Mouse (Mus musculus) lung, embryonic 16.5 days (tissue): Measurements from ENCODE around the gene Fscn3. TPM values are rescaled to one million over a fixed set of nuclear protein-coding genes. Genes with fewer than 3 reads are reported as not detected.

ENCODE experiments used
- ATAC-seq: fragments of 200-750 bp; cut with Nextera tagmentation; 2 replicates; pipeline ENCODE4 v1.8.0; 2017; ENCODE audit warnings: low read depth, mild to moderate bottlenecking, moderate library complexity
- H3K27ac ChIP-seq: fragments of 300-500 bp; sonication (generic); 2 replicates; pipeline ENCODE4 v1.5.1; 2014; ENCODE audit warnings: mild to moderate bottlenecking, control low read depth, low read length
- H3K27me3 ChIP-seq: fragments of 300-500 bp; sonication (generic); 2 replicates; pipeline ENCODE4 v1.6.1; 2014; ENCODE audit warnings: low read depth, low read length, mixed read lengths; ENCODE audit not compliant: control insufficient read depth, insufficient read depth
- H3K36me3 ChIP-seq: fragments of 300-500 bp; sonication (generic); 2 replicates; pipeline ENCODE4 v1.6.1; 2014; ENCODE audit warnings: low read length; ENCODE audit not compliant: control insufficient read depth, insufficient read depth
- H3K4me1 ChIP-seq: fragments of 300-500 bp; sonication (generic); replicated peaks from 2 replicates; pipeline ENCODE4 v1.6.1; 2014; ENCODE audit warnings: low read length, mixed read lengths; ENCODE audit not compliant: control insufficient read depth, insufficient read depth
- H3K4me2 ChIP-seq: fragments of 300-500 bp; sonication (generic); 2 replicates; pipeline ENCODE4 v1.6.1; 2014; ENCODE audit warnings: low read depth, low read length, control low read depth
- H3K4me3 ChIP-seq: fragments of 300-500 bp; sonication (generic); 2 replicates; pipeline ENCODE4 v1.5.1; 2014; ENCODE audit warnings: mild to moderate bottlenecking, low read length, control low read depth
- H3K9ac ChIP-seq: fragments of 300-500 bp; sonication (generic); 2 replicates; pipeline ENCODE4 v1.6.1; 2014; ENCODE audit warnings: low read length, control low read depth
- H3K9me3 ChIP-seq: fragments of 300-500 bp; sonication (generic); 2 replicates; pipeline ENCODE4 v1.6.1; 2016; ENCODE audit warnings: low read length; ENCODE audit not compliant: control insufficient read depth
- WGBS: fragments of 180-500 bp; shearing (Covaris S2); extraction: QIAGEN DNeasy Blood & Tissue Kit; methylation state at CpG from one replicate; pipeline ENCODE4 v1.1.7; 2014; 5-methylcytosine and 5-hydroxymethylcytosine counted together
- polyA plus RNA-seq: library from polyadenylated mRNA; unstranded; fragments of >200 nt; fragmentation: Nextera tagmentation; extraction: Ambion mirVana; gene quantifications from 2 replicates; pipeline ENCODE4 v1.2.1, GENCODE M21; 2015

Fscn3 gene
- polyA plus RNA-seq, 1 experiment from 2014 or later, result 0.08 TPM

DNA sequence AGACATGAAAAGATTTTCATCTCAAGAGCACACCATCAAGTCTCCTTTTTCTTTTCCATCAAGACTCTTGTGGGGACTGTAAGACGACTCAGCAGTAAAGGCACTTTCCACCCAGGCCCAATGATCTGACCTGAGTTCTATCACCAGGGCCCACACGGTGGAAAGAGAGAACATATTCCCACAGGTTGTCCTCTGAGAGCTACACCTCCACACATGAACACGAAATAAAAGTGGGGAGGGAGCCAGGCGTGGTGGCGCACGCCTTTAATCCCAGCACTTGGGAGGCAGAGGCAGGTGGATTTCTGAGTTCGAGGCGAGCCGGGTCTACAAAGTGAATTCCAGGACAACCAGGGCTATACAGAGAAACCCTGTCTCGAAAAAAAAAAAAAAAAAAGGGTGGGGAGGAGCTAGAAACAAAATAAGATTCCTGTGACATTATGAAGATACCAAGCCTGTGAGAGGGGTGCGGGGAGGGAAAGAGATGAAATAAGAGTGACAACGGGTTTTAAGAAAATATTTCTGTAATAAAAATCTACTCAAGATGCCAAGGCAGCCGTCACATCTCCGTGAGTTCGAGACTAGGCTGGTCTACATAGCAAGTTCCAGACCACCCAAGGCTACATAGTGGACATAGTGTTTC, 4.8 kb upstream of the Fscn3 start:
- peak overlapping the region; percentile 1; the same call in 1 of the 2 replicates for H3K9ac ChIP-seq
- peak overlapping the region; percentile 33; the same call in 1 of the 2 replicates for H3K27ac ChIP-seq

DNA sequence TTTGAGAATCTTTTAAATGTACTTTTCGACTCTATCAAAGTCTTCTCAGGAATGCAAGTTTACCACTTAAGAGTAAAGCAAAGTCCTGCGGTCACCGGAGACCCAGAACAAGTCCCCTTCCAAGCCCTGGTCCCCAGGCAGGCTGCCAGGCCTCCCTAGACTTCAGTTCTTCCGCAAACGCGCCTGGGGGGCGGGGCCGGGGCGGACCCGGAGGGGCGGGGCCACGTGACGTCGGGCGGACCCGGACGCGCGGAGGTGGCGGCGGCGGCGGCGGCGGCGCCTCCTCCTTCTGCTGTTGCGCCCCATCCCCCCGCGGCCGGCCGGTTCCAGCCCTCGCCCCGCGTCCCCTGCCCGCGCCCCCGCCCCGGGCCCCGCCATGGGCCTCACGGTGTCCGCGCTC, 4.3 kb upstream of the Fscn3 start, which contains the start of gene Arf5:
Gene Arf5, plus strand, starts transcription at position 248 of the 400 bp plus-strand sequence.
- Histone ChIP-seq H3K36me3 (peaks cover 11% of the 10 kb centered on the region), H3K9ac (peak within 1 kb of the TSS; percentile 97), H3K4me1 (peaks cover 30% of the 10 kb centered on the region), H3K27me3 (no peaks in the 10 kb centered on the region), H3K27ac (peak within 1 kb of the TSS; percentile 83), H3K9me3 (no peaks in the 10 kb centered on the region), H3K4me2 (peak within 1 kb of the TSS; percentile 72), H3K4me3 (peak within 1 kb of the TSS; percentile 89)
- ATAC-seq, result peak; percentile 81
- WGBS, result 0% methylated on average over 26 of the region's 42 CpGs

More for the DNA sequence above, 4.8 kb upstream of the Fscn3 start:
- no peak for ATAC-seq
- H3K36me3 ChIP-seq, result peaks cover 16% of the 10 kb centered on the region
- peaks cover 30% of the 10 kb centered on the region for H3K4me1 ChIP-seq
- H3K4me2 ChIP-seq, result peak overlapping the region; percentile 42
- H3K9me3 ChIP-seq, result no peaks in the 10 kb centered on the region
- WGBS, result 65% methylated on average over 15 of the region's 15 CpGs
- peak overlapping the region; percentile 89 for H3K4me3 ChIP-seq
- H3K27me3 ChIP-seq, result no peaks in the 10 kb centered on the region

GRCm38 (mm10) chr6:28423767-28424695, 3.6 kb upstream of the Fscn3 start:
- Histone ChIP-seq H3K4me2 (peak overlapping the region; percentile 72), H3K9ac (peak overlapping the region; percentile 97), H3K9me3 (no peaks in the 10 kb centered on the region), H3K4me3 (peak overlapping the region; percentile 89), H3K4me1 (peaks cover 30% of the 10 kb centered on the region), H3K27ac (peak overlapping the region; percentile 83), H3K36me3 (peaks cover 5% of the 10 kb centered on the region; the same call in 1 of the 2 replicates), H3K27me3 (no peaks in the 10 kb centered on the region)
- peak; percentile 44 for ATAC-seq
- 6% methylated on average over 41 of the region's 46 CpGs for WGBS

GRCm38 (mm10) chr6:28425019-28425418, 2.6 kb upstream of the Fscn3 start:
- Histone ChIP-seq H3K4me1 (peaks cover 23% of the 10 kb centered on the region), H3K36me3 (peaks cover 5% of the 10 kb centered on the region; the same call in 1 of the 2 replicates), H3K4me3 (no peak overlapping the region), H3K4me2 (peak overlapping the region; percentile 72), H3K9ac (no peak overlapping the region), H3K27ac (no peak overlapping the region), H3K27me3 (no peaks in the 10 kb centered on the region), H3K9me3 (no peaks in the 10 kb centered on the region)
- WGBS, result 79% methylated on average over 6 of the region's 6 CpGs
- ATAC-seq, result no peak

GRCm38 (mm10) chr6:28428290-28428689, 701 bp downstream of the Fscn3 start, which contains the start of gene Gcc1:
Gene Gcc1, minus strand, starts transcription at chr6:28428390.
- H3K27ac ChIP-seq, result no peak within 1 kb of the TSS
- H3K4me3 ChIP-seq, result no peak within 1 kb of the TSS
- no peaks in the 10 kb centered on the region for H3K9me3 ChIP-seq
- H3K9ac ChIP-seq, result no peak within 1 kb of the TSS
- H3K4me1 ChIP-seq, result peaks cover 10% of the 10 kb centered on the region
- WGBS, result 90% methylated on average over 3 of the region's 3 CpGs
- peaks cover 5% of the 10 kb centered on the region; the same call in 1 of the 2 replicates for H3K36me3 ChIP-seq
- H3K27me3 ChIP-seq, result no peaks in the 10 kb centered on the region
- ATAC-seq, result no peak
- no peak within 1 kb of the TSS for H3K4me2 ChIP-seq

GRCm38 (mm10) chr6:28429870-28430269, 2.3 kb downstream of the Fscn3 start:
- H3K4me3 ChIP-seq, result no peak overlapping the region
- no peak for ATAC-seq
- peaks cover 5% of the 10 kb centered on the region; the same call in 1 of the 2 replicates for H3K36me3 ChIP-seq
- peaks cover 3% of the 10 kb centered on the region; the same call in 1 of the 2 replicates for H3K4me1 ChIP-seq
- no peaks in the 10 kb centered on the region for H3K9me3 ChIP-seq
- no peak overlapping the region for H3K9ac ChIP-seq
- no peak overlapping the region for H3K27ac ChIP-seq
- H3K4me2 ChIP-seq, result no peak overlapping the region
- no peaks in the 10 kb centered on the region for H3K27me3 ChIP-seq
- WGBS, result 81% methylated on average over 11 of the region's 11 CpGs

DNA sequence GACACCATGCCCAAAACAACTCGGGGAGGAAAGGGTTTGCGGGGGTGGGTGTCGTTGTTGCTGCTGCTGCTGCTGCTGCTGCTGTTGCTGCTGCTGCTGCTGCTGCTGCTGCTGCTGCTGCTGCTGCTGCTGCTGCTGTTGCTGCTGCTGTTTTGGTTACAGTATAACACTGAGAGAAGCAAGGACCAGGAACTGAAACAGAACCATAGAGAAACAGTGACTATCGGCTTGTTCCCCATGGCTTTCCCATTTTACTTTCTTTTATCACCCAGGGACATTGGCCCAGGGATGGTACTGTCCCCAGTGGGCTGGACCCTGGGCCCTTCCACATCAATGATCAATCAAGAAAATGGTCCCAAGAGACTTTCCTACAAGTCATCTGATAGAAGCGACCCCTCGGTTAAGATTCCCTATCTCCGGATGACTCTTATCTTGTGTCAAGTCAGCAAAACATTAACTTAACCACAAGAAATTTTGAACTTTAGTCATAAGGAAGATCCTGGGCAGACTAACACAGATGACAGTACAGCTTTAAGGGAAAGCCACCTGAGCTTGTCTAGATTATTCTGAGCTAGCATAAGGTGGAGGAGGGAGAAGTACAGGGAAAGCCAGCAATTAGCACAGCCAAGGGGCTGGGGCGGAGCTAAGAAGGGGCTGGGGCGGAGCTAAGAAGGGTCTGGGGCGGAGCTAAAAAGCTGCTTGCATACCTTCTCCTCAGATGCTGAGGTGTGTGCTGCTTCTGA, 3.4 kb downstream of the Fscn3 start:
- H3K27ac ChIP-seq, result no peak overlapping the region
- ATAC-seq, result peak; percentile 71
- H3K4me2 ChIP-seq, result no peak overlapping the region
- H3K9ac ChIP-seq, result no peak overlapping the region
- no peaks in the 10 kb centered on the region for H3K9me3 ChIP-seq
- H3K4me3 ChIP-seq, result no peak overlapping the region
- no peaks in the 10 kb centered on the region for H3K27me3 ChIP-seq
- no peaks in the 10 kb centered on the region for H3K4me1 ChIP-seq
- WGBS, result 65% methylated on average over 10 of the region's 10 CpGs
- H3K36me3 ChIP-seq, result peaks cover 2% of the 10 kb centered on the region; the same call in 1 of the 2 replicates

- ATAC-seq, result no peak
- no peak overlapping the region for H3K4me3 ChIP-seq
- 57% methylated on average over 6 of the region's 6 CpGs for WGBS
- H3K9me3 ChIP-seq, result no peaks in the 10 kb centered on the region
- H3K27ac ChIP-seq, result no peak overlapping the region
- H3K4me1 ChIP-seq, result no peaks in the 10 kb centered on the region
- no peaks in the 10 kb centered on the region for H3K27me3 ChIP-seq
- H3K4me2 ChIP-seq, result no peak overlapping the region
- no peak overlapping the region for H3K9ac ChIP-seq
- no peaks in the 10 kb centered on the region for H3K36me3 ChIP-seq
Measured at GRCm38 (mm10) chr6:28431538-28431855, 3.9 kb downstream of the Fscn3 start.
